Mouse (Mus musculus) liver, embryonic 14.5 days (tissue): ENCODE measurements around the gene Dok5. TPM values are rescaled to one million over a fixed set of nuclear protein-coding genes. Genes with fewer than 3 reads are reported as not detected.

Source experiments
- ATAC-seq: fragments of 200-750 bp; cut with Nextera tagmentation; 2 replicates; pipeline ENCODE4 v1.8.0; 2017; ENCODE audit warnings: moderate number of reproducible peaks, mild to moderate bottlenecking, moderate library complexity; ENCODE audit not compliant: insufficient read depth
- DNase-seq, 3 experiments: peaks; one replicate each; pipeline ENCODE4 v3.0.0-alpha.2; 2012 to 2013; ENCODE audit warnings: low read depth in 3 of 3, low spot score in 3 of 3
- H3K27ac ChIP-seq: fragments of 300-500 bp; sonication (generic); 2 replicates; pipeline ENCODE4 v1.5.1; 2014; ENCODE audit warnings: moderate library complexity, mild to moderate bottlenecking, control low read depth, inconsistent platforms
- H3K27me3 ChIP-seq: fragments of 300-500 bp; sonication (generic); 2 replicates; pipeline ENCODE4 v1.6.1; 2014; ENCODE audit warnings: mild to moderate bottlenecking, low read length, moderate library complexity; ENCODE audit not compliant: control insufficient read depth, insufficient read depth
- H3K36me3 ChIP-seq: fragments of 300-500 bp; sonication (generic); replicated peaks from 2 replicates; pipeline ENCODE4 v1.6.1; 2014; ENCODE audit warnings: low read depth; ENCODE audit not compliant: control insufficient read depth, insufficient read depth
- H3K4me1 ChIP-seq, 2 experiments: fragments of 200-500 bp in 1 of 2; fragments of 300-500 bp in 1 of 2; sonication (generic) in 1 of 2; replicated peaks; 2 replicates each; pipeline ENCODE4 v1.6.1; 2012 to 2014; ENCODE audit warnings: antibody characterized with exemption in 1 of 2, inconsistent platforms in 1 of 2, low read length in 1 of 2; ENCODE audit not compliant: control insufficient read depth in 2 of 2, insufficient read depth in 2 of 2
- H3K4me2 ChIP-seq: fragments of 300-500 bp; sonication (generic); 2 replicates; pipeline ENCODE4 v1.6.1; 2014; ENCODE audit warnings: low read depth, mild to moderate bottlenecking, control low read depth, moderate library complexity
- H3K4me3 ChIP-seq, 2 experiments: fragments of 200-500 bp in 1 of 2; fragments of 300-500 bp in 1 of 2; sonication (generic) in 1 of 2; 2 replicates each; pipeline ENCODE4 v1.5.1; 2012 to 2014; ENCODE audit warnings: low read depth in 2 of 2, low read length in 2 of 2, mild to moderate bottlenecking in 2 of 2, control low read depth in 1 of 2, inconsistent platforms in 1 of 2, moderate library complexity in 1 of 2; ENCODE audit not compliant: insufficient read depth in 1 of 2
- H3K9ac ChIP-seq: fragments of 300-500 bp; sonication (generic); replicated peaks from 2 replicates; pipeline ENCODE4 v1.6.1; 2014; ENCODE audit warnings: mild to moderate bottlenecking, control low read depth, moderate library complexity
- H3K9me3 ChIP-seq: fragments of 300-500 bp; sonication (generic); 2 replicates; pipeline ENCODE4 v1.6.1; 2016; ENCODE audit warnings: low read length, mixed read lengths; ENCODE audit not compliant: control insufficient read depth
- CTCF ChIP-seq: IDR thresholded peaks from 2 replicates; pipeline ENCODE4 v1.5.1; 2016; ENCODE audit warnings: antibody characterized with exemption, low read depth, control low read depth
- EP300 ChIP-seq: IDR thresholded peaks from 2 replicates; pipeline ENCODE4 v1.6.1; 2016; ENCODE audit warnings: antibody characterized with exemption, low read depth
- WGBS: fragments of 180-500 bp; shearing (Covaris S2); extraction: QIAGEN DNeasy Blood & Tissue Kit; methylation state at CpG from one replicate; pipeline ENCODE4 v1.1.7; 2014; ENCODE audit not compliant: insufficient replicate concordance; 5-methylcytosine and 5-hydroxymethylcytosine counted together
- polyA plus RNA-seq, 2 experiments: library from polyadenylated mRNA; depleted of rRNA in 1 of 2; stranded (reverse) in 1 of 2; unstranded in 1 of 2; fragments of >200 nt; fragmentation: Nextera tagmentation in 1 of 2; extraction: Ambion mirVana in 1 of 2; gene quantifications; 2 replicates each; pipeline versions ENCODE4 v1.2.1 to v1.2.3; 2012 to 2014

Dok5 gene
- polyA plus RNA-seq, 2 experiments = 0.15 to 0.19 TPM

- no peaks in the 10 kb centered on the region for H3K9me3 ChIP-seq
- no peak overlapping the region for H3K4me2 ChIP-seq
- no peak for DNase-seq
- no peak for ATAC-seq
- no peaks in the 10 kb centered on the region for H3K36me3 ChIP-seq
- 57% methylated on average over 1 of the region's 1 CpGs for WGBS
- H3K9ac ChIP-seq = no peak overlapping the region
- H3K27me3 ChIP-seq = no peaks in the 10 kb centered on the region; the same call in 1 of the 2 replicates
- H3K4me1 ChIP-seq = no peaks in the 10 kb centered on the region
- no peak for TF ChIP-seq CTCF
- TF ChIP-seq EP300 = no peak
- no peak overlapping the region for H3K4me3 ChIP-seq
- H3K27ac ChIP-seq = no peak overlapping the region
Observed at GRCm38 (mm10) chr2:170733671-170734070, 2.1 kb downstream of the Dok5 start.

GRCm38 (mm10) chr2:170734446-170734845 lies 2.8 kb downstream of the Dok5 start:
- Histone ChIP-seq H3K9ac (no peak overlapping the region), H3K4me3 (no peak overlapping the region), H3K27ac (no peak overlapping the region), H3K4me2 (no peak overlapping the region), H3K9me3 (no peaks in the 10 kb centered on the region), H3K36me3 (no peaks in the 10 kb centered on the region), H3K27me3 (no peaks in the 10 kb centered on the region; the same call in 1 of the 2 replicates), H3K4me1 (no peaks in the 10 kb centered on the region)
- no peak for TF ChIP-seq CTCF
- TF ChIP-seq EP300 = no peak
- 45% methylated on average over 3 of the region's 3 CpGs for WGBS
- ATAC-seq (no peak), DNase-seq (no peak)

GRCm38 (mm10) chr2:170738446-170738845 lies 6.8 kb downstream of the Dok5 start:
- Histone ChIP-seq H3K9me3 (no peaks in the 10 kb centered on the region), H3K27me3 (no peaks in the 10 kb centered on the region), H3K4me3 (no peak overlapping the region), H3K27ac (no peak overlapping the region), H3K9ac (no peak overlapping the region), H3K36me3 (no peaks in the 10 kb centered on the region), H3K4me1 (no peaks in the 10 kb centered on the region), H3K4me2 (no peak overlapping the region)
- WGBS = 60% methylated on average over 9 of the region's 9 CpGs
- DNase-seq = no peak
- no peak for ATAC-seq
- TF ChIP-seq EP300 (no peak), CTCF (no peak)

- Histone ChIP-seq H3K36me3 (no peaks in the 10 kb centered on the region), H3K9ac (no peak overlapping the region), H3K27me3 (no peaks in the 10 kb centered on the region), H3K4me3 (no peak overlapping the region), H3K9me3 (no peaks in the 10 kb centered on the region), H3K4me2 (no peak overlapping the region), H3K4me1 (no peaks in the 10 kb centered on the region), H3K27ac (no peak overlapping the region)
- WGBS = 63% methylated on average over 9 of the region's 9 CpGs
- TF ChIP-seq CTCF = no peak
- TF ChIP-seq EP300 = no peak
- ATAC-seq = no peak
- DNase-seq = no peak
Observed at GRCm38 (mm10) chr2:170738891-170739290, 7.3 kb downstream of the Dok5 start.

GRCm38 (mm10) chr2:170739713-170740365 lies 8.2 kb downstream of the Dok5 start:
- DNase-seq = no peak
- H3K4me1 ChIP-seq = no peaks in the 10 kb centered on the region
- H3K27ac ChIP-seq = no peak overlapping the region
- ATAC-seq = no peak
- H3K4me3 ChIP-seq = no peak overlapping the region
- H3K4me2 ChIP-seq = no peak overlapping the region
- no peaks in the 10 kb centered on the region for H3K9me3 ChIP-seq
- H3K27me3 ChIP-seq = no peaks in the 10 kb centered on the region
- no peaks in the 10 kb centered on the region for H3K36me3 ChIP-seq
- TF ChIP-seq CTCF = no peak
- TF ChIP-seq EP300 = no peak
- no peak overlapping the region for H3K9ac ChIP-seq
- WGBS = 52% methylated on average over 8 of the region's 8 CpGs
